Mouse (Mus musculus) embryonic facial prominence, embryonic 13.5 days (tissue): ENCODE results near the gene Rbm4b. TPM values are rescaled to one million over a fixed set of nuclear protein-coding genes. Genes with fewer than 3 reads are reported as not detected.

ENCODE experiments used
- ATAC-seq: fragments of 200-750 bp; cut with Nextera tagmentation; 2 replicates; pipeline ENCODE4 v1.8.0; 2017; ENCODE audit warnings: low read depth; ENCODE audit not compliant: insufficient number of reproducible peaks, insufficient read depth, low FRiP score, low TSS enrichment
- H3K27ac ChIP-seq: fragments of 300-500 bp; sonication (generic); 2 replicates; pipeline ENCODE4 v1.5.1; 2015; ENCODE audit warnings: moderate library complexity, mild to moderate bottlenecking, inconsistent platforms
- H3K27me3 ChIP-seq: fragments of 300-500 bp; sonication (generic); 2 replicates; pipeline ENCODE4 v1.6.1; 2015; ENCODE audit warnings: mild to moderate bottlenecking, inconsistent platforms
- H3K36me3 ChIP-seq: fragments of 300-500 bp; sonication (generic); 2 replicates; pipeline ENCODE4 v1.6.1; 2015; ENCODE audit warnings: mild to moderate bottlenecking, inconsistent platforms
- H3K4me1 ChIP-seq: fragments of 300-500 bp; sonication (generic); 2 replicates; pipeline ENCODE4 v1.6.1; 2015; ENCODE audit warnings: inconsistent platforms
- H3K4me2 ChIP-seq: fragments of 300-500 bp; sonication (generic); 2 replicates; pipeline ENCODE4 v1.6.1; 2015; ENCODE audit warnings: moderate library complexity, mild to moderate bottlenecking, inconsistent platforms
- H3K4me3 ChIP-seq: fragments of 300-500 bp; sonication (generic); 2 replicates; pipeline ENCODE4 v1.5.1; 2015; ENCODE audit warnings: mild to moderate bottlenecking, inconsistent platforms
- H3K9ac ChIP-seq: fragments of 300-500 bp; sonication (generic); 2 replicates; pipeline ENCODE4 v1.6.1; 2015; ENCODE audit warnings: mild to moderate bottlenecking, inconsistent platforms
- H3K9me3 ChIP-seq: fragments of 300-500 bp; sonication (generic); 2 replicates; pipeline ENCODE4 v1.6.1; 2016; ENCODE audit warnings: inconsistent platforms
- WGBS: fragments of 180-500 bp; shearing (Covaris S2); methylation state at CpG from one replicate; pipeline ENCODE4 v1.1.7; 2015; ENCODE audit warnings: mixed read lengths; 5-methylcytosine and 5-hydroxymethylcytosine counted together
- polyA plus RNA-seq: library from polyadenylated mRNA; unstranded; fragments of >200 nt; fragmentation: Nextera tagmentation; extraction: Ambion mirVana; gene quantifications from 2 replicates; pipeline ENCODE4 v1.2.1, GENCODE M21; 2015

The Rbm4b gene
- polyA plus RNA-seq, 1 experiment from 2014 or later: 107 TPM

GRCm38 (mm10) chr19:4720112-4720511, 36.2 kb upstream of the Rbm4b start:
- no peak for ATAC-seq
- H3K27ac ChIP-seq: 0 out of 2 replicates have a peak overlapping the region, but pooled peaks have one; percentile 28

GRCm38 (mm10) chr19:4720671-4721244, 35.5 kb upstream of the Rbm4b start:
- Histone ChIP-seq H3K4me3 (peak overlapping the region; percentile 28), H3K4me1 (peaks cover 18% of the 10 kb centered on the region), H3K9me3 (no peaks in the 10 kb centered on the region), H3K27me3 (peaks cover 11% of the 10 kb centered on the region; the same call in 1 of the 2 replicates), H3K4me2 (peak overlapping the region; percentile 47), H3K9ac (peak overlapping the region; percentile 58), H3K27ac (peak overlapping the region; percentile 51; the same call in 1 of the 2 replicates), H3K36me3 (no peaks in the 10 kb centered on the region)
- ATAC-seq: no peak
- 15% methylated on average over 11 of the region's 11 CpGs for WGBS

More at GRCm38 (mm10) chr19:4720112-4720511, 36.2 kb upstream of the Rbm4b start:
- WGBS: 74% methylated on average over 15 of the region's 15 CpGs
- Histone ChIP-seq H3K9ac (no peak overlapping the region), H3K4me2 (no peak overlapping the region), H3K9me3 (no peaks in the 10 kb centered on the region), H3K27me3 (peaks cover 15% of the 10 kb centered on the region), H3K4me1 (peaks cover 18% of the 10 kb centered on the region), H3K36me3 (no peaks in the 10 kb centered on the region), H3K4me3 (no peak overlapping the region)

GRCm38 (mm10) chr19:4729186-4729585, 27.1 kb upstream of the Rbm4b start:
- no peak overlapping the region for H3K9ac ChIP-seq
- no peaks in the 10 kb centered on the region for H3K27me3 ChIP-seq
- H3K4me1 ChIP-seq: no peaks in the 10 kb centered on the region
- no peak for ATAC-seq
- no peak overlapping the region for H3K4me2 ChIP-seq
- peaks cover 10% of the 10 kb centered on the region for H3K36me3 ChIP-seq
- H3K9me3 ChIP-seq: no peaks in the 10 kb centered on the region
- WGBS: 91% methylated on average over 9 of the region's 9 CpGs
- no peak overlapping the region for H3K4me3 ChIP-seq
- H3K27ac ChIP-seq: no peak overlapping the region

- no peak overlapping the region for H3K4me2 ChIP-seq
- H3K9me3 ChIP-seq: no peaks in the 10 kb centered on the region
- H3K4me1 ChIP-seq: no peaks in the 10 kb centered on the region
- no peak overlapping the region for H3K27ac ChIP-seq
- H3K9ac ChIP-seq: no peak overlapping the region
- ATAC-seq: no peak
- no peak overlapping the region for H3K4me3 ChIP-seq
- peaks cover 21% of the 10 kb centered on the region for H3K36me3 ChIP-seq
- 77% methylated on average over 3 of the region's 3 CpGs for WGBS
- H3K27me3 ChIP-seq: no peaks in the 10 kb centered on the region
Measured at GRCm38 (mm10) chr19:4733052-4733451, 23.2 kb upstream of the Rbm4b start.

- H3K4me2 ChIP-seq: no peak overlapping the region
- H3K36me3 ChIP-seq: peaks cover 36% of the 10 kb centered on the region
- no peaks in the 10 kb centered on the region for H3K9me3 ChIP-seq
- no peaks in the 10 kb centered on the region for H3K4me1 ChIP-seq
- no peak overlapping the region for H3K27ac ChIP-seq
- no peaks in the 10 kb centered on the region for H3K27me3 ChIP-seq
- 86% methylated on average over 13 of the region's 13 CpGs for WGBS
- no peak for ATAC-seq
- no peak overlapping the region for H3K4me3 ChIP-seq
- no peak overlapping the region for H3K9ac ChIP-seq
Measured at GRCm38 (mm10) chr19:4737866-4738265, 18.4 kb upstream of the Rbm4b start.

- Histone ChIP-seq H3K9me3 (no peaks in the 10 kb centered on the region), H3K36me3 (peaks cover 36% of the 10 kb centered on the region)
- 94% methylated on average over 11 of the region's 11 CpGs for WGBS
Measured at GRCm38 (mm10) chr19:4739053-4739452, 17.2 kb upstream of the Rbm4b start.

GRCm38 (mm10) chr19:4739762-4740161, 16.5 kb upstream of the Rbm4b start:
- H3K9ac ChIP-seq: no peak overlapping the region
- H3K4me3 ChIP-seq: no peak overlapping the region
- H3K36me3 ChIP-seq: peaks cover 30% of the 10 kb centered on the region
- H3K4me1 ChIP-seq: no peaks in the 10 kb centered on the region
- H3K9me3 ChIP-seq: no peaks in the 10 kb centered on the region
- H3K27ac ChIP-seq: no peak overlapping the region
- H3K4me2 ChIP-seq: no peak overlapping the region
- no peak for ATAC-seq
- no peaks in the 10 kb centered on the region for H3K27me3 ChIP-seq
- WGBS: 87% methylated on average over 5 of the region's 5 CpGs

More at GRCm38 (mm10) chr19:4739053-4739452, 17.2 kb upstream of the Rbm4b start:
- Histone ChIP-seq H3K27me3 (no peaks in the 10 kb centered on the region), H3K4me2 (no peak overlapping the region), H3K9ac (no peak overlapping the region), H3K4me3 (no peak overlapping the region), H3K4me1 (no peaks in the 10 kb centered on the region), H3K27ac (no peak overlapping the region)
- ATAC-seq: no peak

GRCm38 (mm10) chr19:4741482-4741881, 14.8 kb upstream of the Rbm4b start:
- Histone ChIP-seq H3K4me1 (0 out of 2 replicates have a peak, but pooled peaks cover 4% of the 10 kb centered on the region), H3K9me3 (no peaks in the 10 kb centered on the region), H3K27ac (no peak overlapping the region), H3K4me3 (no peak overlapping the region), H3K36me3 (peaks cover 31% of the 10 kb centered on the region), H3K4me2 (no peak overlapping the region), H3K27me3 (no peaks in the 10 kb centered on the region), H3K9ac (no peak overlapping the region)
- 76% methylated on average over 10 of the region's 10 CpGs for WGBS
- no peak for ATAC-seq

- H3K27me3 ChIP-seq: no peaks in the 10 kb centered on the region
- 92% methylated on average over 6 of the region's 6 CpGs for WGBS
- no peak overlapping the region for H3K4me2 ChIP-seq
- ATAC-seq: no peak
- 0 out of 2 replicates have a peak, but pooled peaks cover 4% of the 10 kb centered on the region for H3K4me1 ChIP-seq
- H3K9ac ChIP-seq: 0 out of 2 replicates have a peak overlapping the region, but pooled peaks have one; percentile 11
- no peak overlapping the region for H3K27ac ChIP-seq
- no peak overlapping the region for H3K4me3 ChIP-seq
- no peaks in the 10 kb centered on the region for H3K9me3 ChIP-seq
- peaks cover 34% of the 10 kb centered on the region for H3K36me3 ChIP-seq
Measured at GRCm38 (mm10) chr19:4742229-4742628, 14.1 kb upstream of the Rbm4b start.

GRCm38 (mm10) chr19:4743524-4743923, 12.8 kb upstream of the Rbm4b start:
- Histone ChIP-seq H3K4me2 (no peak overlapping the region), H3K36me3 (peaks cover 31% of the 10 kb centered on the region), H3K27ac (no peak overlapping the region), H3K4me1 (0 out of 2 replicates have a peak, but pooled peaks cover 4% of the 10 kb centered on the region), H3K27me3 (no peaks in the 10 kb centered on the region), H3K9me3 (no peaks in the 10 kb centered on the region), H3K9ac (no peak overlapping the region), H3K4me3 (no peak overlapping the region)
- ATAC-seq: no peak
- WGBS: 39% methylated on average over 5 of the region's 5 CpGs

- H3K9ac ChIP-seq: no peak overlapping the region
- H3K4me2 ChIP-seq: no peak overlapping the region
- WGBS: 81% methylated on average over 14 of the region's 14 CpGs
- H3K27ac ChIP-seq: 0 out of 2 replicates have a peak overlapping the region, but pooled peaks have one; percentile 7
- H3K4me3 ChIP-seq: no peak overlapping the region
- no peak for ATAC-seq
- no peaks in the 10 kb centered on the region for H3K9me3 ChIP-seq
- H3K4me1 ChIP-seq: 0 out of 2 replicates have a peak, but pooled peaks cover 4% of the 10 kb centered on the region
- H3K27me3 ChIP-seq: no peaks in the 10 kb centered on the region
- peaks cover 33% of the 10 kb centered on the region for H3K36me3 ChIP-seq
Measured at GRCm38 (mm10) chr19:4744026-4744425, 12.3 kb upstream of the Rbm4b start.

GRCm38 (mm10) chr19:4745057-4745456, 11.2 kb upstream of the Rbm4b start:
- peak overlapping the region; percentile 44 for H3K9ac ChIP-seq
- WGBS: 74% methylated on average over 9 of the region's 9 CpGs

More at GRCm38 (mm10) chr19:4745057-4745456, 11.2 kb upstream of the Rbm4b start:
- no peaks in the 10 kb centered on the region for H3K27me3 ChIP-seq
- 0 out of 2 replicates have a peak, but pooled peaks cover 4% of the 10 kb centered on the region for H3K4me1 ChIP-seq
- H3K27ac ChIP-seq: no peak overlapping the region
- no peak overlapping the region for H3K4me2 ChIP-seq
- ATAC-seq: no peak
- no peak overlapping the region for H3K4me3 ChIP-seq
- H3K36me3 ChIP-seq: peaks cover 23% of the 10 kb centered on the region
- no peaks in the 10 kb centered on the region for H3K9me3 ChIP-seq
